Mouse (Mus musculus): ENCODE results near the gene Gfra1.

Gfra1 gene

DNA sequence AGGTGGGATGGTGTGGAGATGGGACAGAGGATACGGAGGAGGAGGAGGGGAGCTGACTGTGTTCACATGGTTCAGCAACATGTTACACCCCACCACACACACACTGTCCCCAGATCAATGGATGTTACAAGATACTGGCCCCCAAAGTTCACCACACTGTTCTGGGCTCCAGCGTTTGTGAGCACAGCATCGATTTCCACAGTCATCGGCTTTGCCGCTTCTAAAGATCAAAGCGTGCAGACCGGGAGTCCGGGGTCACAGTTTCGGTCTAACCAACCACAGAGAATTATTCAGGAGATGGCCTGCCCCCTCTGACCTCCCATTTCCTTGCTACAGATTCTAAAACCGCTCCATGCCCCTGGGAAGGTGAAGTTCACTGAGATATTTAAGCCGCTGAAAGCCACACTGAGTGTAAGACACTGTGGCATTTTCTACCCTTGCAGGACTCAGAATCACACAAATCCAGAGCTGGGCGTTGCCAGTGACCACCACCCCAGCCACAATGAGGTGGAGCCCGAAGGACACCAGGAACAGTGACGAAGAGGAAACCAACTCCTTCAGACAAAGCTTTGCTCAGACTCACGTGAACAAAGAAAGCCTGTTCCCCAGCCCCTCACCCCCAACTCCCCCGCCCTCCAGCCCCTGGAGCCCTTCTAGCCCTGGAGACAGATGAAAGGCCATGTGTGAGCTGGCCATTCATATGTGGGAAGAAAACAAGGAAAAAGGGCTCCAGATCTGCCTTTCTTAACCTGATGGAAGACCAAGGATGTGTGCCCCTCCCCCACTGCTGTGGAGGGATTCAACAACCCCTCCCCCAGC is 59.7 kb downstream of the Gfra1 start:
- peak; percentile 19 for DNase-seq (ENCODE audit: low read depth, low spot score)

DNA sequence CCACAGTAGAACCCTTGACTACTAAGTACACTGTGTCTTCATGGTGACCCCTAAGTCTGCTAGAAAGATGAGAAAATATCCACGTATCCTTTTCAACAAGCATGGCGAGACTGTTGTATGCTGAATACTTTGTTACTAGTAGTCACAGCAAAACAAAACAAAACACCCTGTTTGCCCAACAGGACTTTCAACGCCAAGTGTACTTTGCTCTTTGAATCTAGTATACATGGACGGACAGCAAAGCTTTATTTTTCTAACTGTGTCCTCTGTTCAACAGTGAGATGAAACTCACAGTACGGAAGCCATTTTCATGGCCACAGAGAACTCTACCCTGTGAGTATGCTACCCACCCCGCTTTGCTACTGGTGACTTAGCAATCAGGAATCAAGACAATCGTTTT is 62.6 kb downstream of the Gfra1 start:
- DNase-seq (ENCODE audit: low read depth, low spot score): no peak

GRCm38 (mm10) chr19:58391796-58392195 is 63.9 kb downstream of the Gfra1 start:
- no peak for DNase-seq (ENCODE audit: low read depth, low spot score)

- DNase-seq (ENCODE audit: low read depth, low spot score): no peak
These were observed 66.2 kb downstream of the Gfra1 start for GRCm38 (mm10) chr19:58389466-58389865.

- no peak for DNase-seq (ENCODE audit: low read depth, low spot score)
These were observed 66.8 kb downstream of the Gfra1 start for GRCm38 (mm10) chr19:58388851-58389447.

DNA sequence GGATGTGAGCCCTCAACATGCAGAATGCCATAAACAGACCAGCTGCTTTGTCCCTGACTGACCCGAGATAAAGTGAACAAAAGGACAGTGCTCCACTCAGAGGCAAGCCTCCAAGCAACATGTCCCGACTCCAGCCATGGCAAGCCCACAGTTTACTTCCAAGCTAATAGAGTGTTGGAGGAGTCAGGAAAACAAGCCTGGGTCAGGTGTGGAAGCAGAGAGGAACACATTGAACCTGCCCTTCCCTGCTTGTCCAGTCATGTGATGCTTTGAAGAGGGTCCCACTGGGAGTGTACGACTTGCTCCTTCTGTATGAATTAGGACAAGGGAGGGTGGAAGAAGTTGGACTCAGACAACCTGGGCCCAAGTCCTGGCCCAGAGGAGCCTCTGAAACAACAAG is 72.4 kb downstream of the Gfra1 start:
- DNase-seq (ENCODE audit: low read depth, low spot score): no peak

GRCm38 (mm10) chr19:58382535-58382934 is 73.2 kb downstream of the Gfra1 start:
- no peak for DNase-seq (ENCODE audit: low read depth, low spot score)

- DNase-seq (ENCODE audit: low read depth, low spot score): no peak
These were observed 77.7 kb downstream of the Gfra1 start for GRCm38 (mm10) chr19:58377969-58378368.

GRCm38 (mm10) chr19:58376675-58377102 is 79.0 kb downstream of the Gfra1 start:
- DNase-seq (ENCODE audit: low read depth, low spot score): no peak

GRCm38 (mm10) chr19:58374648-58375047 is 81.1 kb downstream of the Gfra1 start:
- no peak for DNase-seq (ENCODE audit: low read depth, low spot score)

GRCm38 (mm10) chr19:58374155-58374554 is 81.6 kb downstream of the Gfra1 start:
- no peak for DNase-seq (ENCODE audit: low read depth, low spot score)

- DNase-seq (ENCODE audit: low read depth, low spot score): no peak
These were observed 87.2 kb downstream of the Gfra1 start for GRCm38 (mm10) chr19:58368513-58368912.

DNA sequence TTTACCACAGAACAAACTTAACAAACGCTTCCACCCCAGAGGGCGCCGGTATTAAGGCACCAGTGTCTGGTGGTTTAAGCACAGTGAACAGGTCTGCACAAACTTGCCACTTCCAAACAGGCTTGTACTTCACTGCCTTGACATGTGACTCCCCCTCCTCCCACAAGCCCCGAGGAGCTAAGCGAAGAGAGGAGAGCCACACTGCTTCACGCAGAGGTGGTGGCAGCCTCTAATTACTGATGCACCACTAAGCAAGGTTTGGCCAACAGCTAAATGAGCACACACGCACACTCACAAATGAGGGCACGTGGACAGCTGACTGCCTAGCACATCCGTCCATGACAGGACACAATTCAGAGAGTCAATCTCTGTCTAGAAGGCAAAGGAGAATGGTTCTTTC is 91.0 kb downstream of the Gfra1 start:
- DNase-seq (ENCODE audit: low read depth, low spot score): no peak

DNA sequence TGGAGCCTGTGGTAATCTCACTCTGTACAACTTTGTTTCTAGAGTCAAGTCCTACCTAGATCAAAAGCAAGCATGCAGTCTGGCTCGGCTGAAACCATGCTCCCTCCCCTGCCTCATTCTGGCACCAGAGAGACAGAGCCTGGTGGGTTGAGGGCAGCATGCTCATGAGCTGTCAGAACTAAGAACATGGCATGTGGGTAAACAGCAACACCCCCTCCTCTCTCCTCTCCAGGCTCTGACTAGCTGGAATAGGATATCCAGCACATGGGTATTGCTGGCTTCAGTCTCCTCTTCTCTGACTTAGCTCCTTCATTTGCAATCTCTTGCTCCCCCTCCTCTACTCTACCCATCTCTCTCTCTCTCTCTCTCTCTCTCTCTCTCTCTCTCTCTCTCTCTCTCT is 94.7 kb downstream of the Gfra1 start:
- no peak for DNase-seq (ENCODE audit: low read depth, low spot score)

GRCm38 (mm10) chr19:58358063-58358462 is 97.6 kb downstream of the Gfra1 start:
- no peak for DNase-seq (ENCODE audit: low read depth, low spot score)

- DNase-seq (ENCODE audit: low read depth, low spot score): no peak
These were observed 101.8 kb downstream of the Gfra1 start for GRCm38 (mm10) chr19:58353953-58354352.

DNA sequence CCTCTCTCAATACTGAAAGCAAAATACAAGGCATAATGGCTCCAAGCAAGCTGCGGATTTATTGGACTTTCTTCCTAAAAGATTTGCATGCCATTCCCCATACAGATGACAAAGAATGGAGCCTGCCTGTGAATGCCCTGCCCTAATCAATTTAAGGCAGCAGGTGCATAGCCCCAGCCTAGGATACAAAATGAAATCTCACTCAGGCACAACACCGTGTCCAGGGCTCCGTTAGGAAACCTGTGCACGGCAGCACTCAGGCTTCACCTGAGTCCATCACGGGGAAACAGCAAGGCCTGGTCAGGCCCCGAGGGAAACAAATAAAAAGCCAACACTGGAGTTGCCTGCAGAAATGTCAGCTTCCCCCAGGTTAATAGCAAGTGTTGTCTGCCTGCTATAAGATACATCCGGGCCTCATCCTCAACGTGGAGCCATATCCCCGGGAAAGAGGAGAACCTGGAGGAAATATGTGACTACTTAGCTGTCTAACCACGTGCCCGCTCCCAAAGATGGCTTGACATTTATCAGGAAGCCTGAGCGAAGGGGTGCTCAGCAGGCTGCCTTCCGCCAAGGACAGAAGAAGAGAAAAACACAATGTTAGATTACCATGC is 102.3 kb downstream of the Gfra1 start:
- DNase-seq (ENCODE audit: low read depth, low spot score): no peak

GRCm38 (mm10) chr19:58349890-58350408 is 105.8 kb downstream of the Gfra1 start:
- DNase-seq (ENCODE audit: low read depth, low spot score): no peak

DNA sequence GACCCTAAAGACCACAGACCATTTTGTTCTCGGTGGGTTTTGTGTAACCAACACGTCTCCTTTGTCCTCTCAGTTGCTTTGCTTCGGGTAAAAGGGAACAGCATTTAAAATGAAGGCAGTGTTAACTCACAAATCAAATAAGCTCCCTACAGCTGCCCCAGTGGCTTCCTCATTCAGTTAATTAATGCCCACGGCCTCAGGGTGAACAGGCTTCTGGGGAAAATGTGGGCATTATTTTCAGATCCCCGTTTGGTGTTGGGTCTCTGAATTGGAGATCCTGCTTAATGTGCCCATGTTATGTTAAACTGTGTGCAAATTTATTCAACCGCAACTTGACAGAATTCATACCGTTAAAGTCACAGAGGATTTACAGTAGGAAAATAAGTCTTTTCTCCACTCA is 110.6 kb downstream of the Gfra1 start:
- no peak for DNase-seq (ENCODE audit: low read depth, low spot score)

DNA sequence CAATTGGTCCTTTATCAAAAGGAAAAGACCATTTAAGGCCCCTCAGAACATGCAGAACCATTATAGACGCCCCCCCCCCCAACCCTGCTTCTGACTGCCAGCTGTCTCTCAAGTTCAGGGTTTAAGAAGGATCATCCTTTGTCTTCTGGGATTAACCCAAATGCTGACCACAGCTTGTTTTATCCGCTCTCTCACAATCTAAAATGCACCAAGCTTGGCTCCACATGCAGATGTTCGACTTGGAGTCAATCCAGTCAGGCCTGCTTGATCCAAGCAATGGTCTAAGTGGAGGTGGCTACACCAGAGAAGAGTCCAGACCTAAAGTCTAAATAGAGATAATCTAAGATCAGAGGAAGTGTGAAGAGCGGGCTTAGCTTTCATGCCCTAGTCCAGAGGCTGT is 114.4 kb downstream of the Gfra1 start:
- no peak for DNase-seq (ENCODE audit: low read depth, low spot score)

DNA sequence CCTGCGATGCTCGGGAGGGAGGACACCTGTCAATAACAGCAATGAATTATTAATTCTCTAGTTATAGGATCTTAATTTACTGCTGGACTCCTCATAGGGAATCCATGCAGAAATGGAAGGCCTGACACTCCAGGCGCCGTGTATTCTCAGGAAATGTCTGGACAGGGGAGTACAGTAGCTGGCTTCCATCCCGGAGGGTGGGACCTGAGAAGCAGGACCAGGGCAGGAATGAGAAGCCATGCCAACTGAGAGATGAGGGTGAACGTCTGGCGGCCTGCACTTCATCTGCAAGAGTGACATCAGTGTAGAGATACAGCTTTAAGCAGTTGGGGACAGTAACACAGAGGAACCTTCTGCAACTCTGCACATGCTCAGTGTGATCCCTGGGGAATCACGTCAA is 115.5 kb downstream of the Gfra1 start:
- no peak for DNase-seq (ENCODE audit: low read depth, low spot score)

GRCm38 (mm10) chr19:58336802-58337201 is 118.9 kb downstream of the Gfra1 start:
- DNase-seq (ENCODE audit: low read depth, low spot score): no peak
